Mouse (Mus musculus) MEL (cell line): ENCODE data around the gene Gcnt2. TPM values are rescaled to one million over a fixed set of nuclear protein-coding genes. Genes with fewer than 3 reads are reported as not detected.

Experiments used
- DNase-seq: peaks from one replicate; pipeline ENCODE4 v3.0.0; 2011; ENCODE audit warnings: low read depth, low spot score
- H3K27ac ChIP-seq: 2 replicates; pipeline ENCODE4 v1.5.1; 2012; ENCODE audit warnings: low read depth, mild to moderate bottlenecking, control low read depth, low read length, moderate library complexity; ENCODE audit not compliant: control insufficient read depth
- H3K27me3 ChIP-seq, 2 experiments: fragments of 150-350 bp in 1 of 2; sonication (generic) in 1 of 2; 2 replicates each; pipeline ENCODE4 v1.6.1; 2012; ENCODE audit warnings: low read length in 2 of 2, mild to moderate bottlenecking in 2 of 2, improper control_type of control experiment in 1 of 2, moderate library complexity in 1 of 2; ENCODE audit not compliant: insufficient read depth in 2 of 2, control insufficient read depth in 1 of 2
- H3K36me3 ChIP-seq, 2 experiments: 2 replicates each; pipeline ENCODE4 v1.6.1; 2012 to 2014; ENCODE audit warnings: low read length in 2 of 2, improper control_type of control experiment in 1 of 2, inconsistent platforms in 1 of 2, mild to moderate bottlenecking in 1 of 2; ENCODE audit not compliant: insufficient read depth in 2 of 2, control insufficient read depth in 1 of 2
- H3K4me1 ChIP-seq, 2 experiments: fragments of 150-350 bp in 1 of 2; sonication (generic) in 1 of 2; 2 replicates each; pipeline ENCODE4 v1.6.1; 2012; ENCODE audit warnings: low read length in 2 of 2, improper control_type of control experiment in 1 of 2, mild to moderate bottlenecking in 1 of 2; ENCODE audit not compliant: insufficient read depth in 2 of 2, control insufficient read depth in 1 of 2
- H3K4me3 ChIP-seq, 2 experiments: fragments of 150-350 bp in 1 of 2; sonication (generic) in 1 of 2; 2 replicates each; pipeline ENCODE4 v1.5.1; 2012; ENCODE audit warnings: low read depth in 2 of 2, low read length in 2 of 2, mild to moderate bottlenecking in 2 of 2, moderate library complexity in 2 of 2, control low read depth in 1 of 2, improper control_type of control experiment in 1 of 2; ENCODE audit not compliant: control insufficient read depth in 1 of 2, insufficient read depth in 1 of 2
- H3K79me2 ChIP-seq: 2 replicates; pipeline ENCODE4 v1.6.1; 2012; ENCODE audit warnings: mild to moderate bottlenecking, low read length, moderate library complexity; ENCODE audit not compliant: control insufficient read depth, poor library complexity, insufficient read depth
- H3K9ac ChIP-seq: 2 replicates; pipeline ENCODE4 v1.6.1; 2012; ENCODE audit warnings: low read depth, mild to moderate bottlenecking, control low read depth, low read length, moderate library complexity; ENCODE audit not compliant: control insufficient read depth, poor library complexity, severe bottlenecking
- H3K9me3 ChIP-seq: fragments of 150-350 bp; sonication (generic); replicated peaks from 2 replicates; pipeline ENCODE4 v1.6.1; 2012; ENCODE audit warnings: mild to moderate bottlenecking, low read length, improper control_type of control experiment, moderate library complexity; ENCODE audit not compliant: insufficient read depth
- CHD1 ChIP-seq: IDR thresholded peaks from 2 replicates; pipeline ENCODE4 v1.6.1; 2012; ENCODE audit warnings: low read depth, mild to moderate bottlenecking, inconsistent platforms, low read length, improper control_type of control experiment
- E2F4 ChIP-seq: IDR thresholded peaks from 2 replicates; pipeline ENCODE4 v1.6.1; 2011; ENCODE audit warnings: low read depth, low read length, improper control_type of control experiment, borderline replicate concordance
- ELF1 ChIP-seq: IDR thresholded peaks from 2 replicates; pipeline ENCODE4 v1.6.1; 2014; ENCODE audit warnings: low read depth, mild to moderate bottlenecking, inconsistent platforms, low read length, improper control_type of control experiment, moderate library complexity
- GATA1 ChIP-seq: IDR thresholded peaks from 2 replicates; pipeline ENCODE4 v1.6.1; 2011; ENCODE audit warnings: low read depth, low read length, improper control_type of control experiment
- JUND ChIP-seq: IDR thresholded peaks from 2 replicates; pipeline ENCODE4 v1.6.1; 2011; ENCODE audit warnings: low read depth, mild to moderate bottlenecking, improper control_type of control experiment, low read length
- KAT2A ChIP-seq: conservative IDR thresholded peaks from 2 replicates; pipeline ENCODE4 v1.6.1; 2012; ENCODE audit warnings: low read depth, low read length, improper control_type of control experiment, inconsistent platforms
- MAFK ChIP-seq: IDR thresholded peaks from 2 replicates; pipeline ENCODE4 v1.6.1; 2011; ENCODE audit warnings: low read depth, mild to moderate bottlenecking, low read length, improper control_type of control experiment, borderline replicate concordance
- MAZ ChIP-seq: IDR thresholded peaks from 2 replicates; pipeline ENCODE4 v1.6.1; 2012; ENCODE audit warnings: low read depth, mild to moderate bottlenecking, inconsistent platforms, low read length, improper control_type of control experiment
- MEF2A ChIP-seq: IDR thresholded peaks from 2 replicates; pipeline ENCODE4 v1.6.1; 2014; ENCODE audit warnings: low read depth, mild to moderate bottlenecking, inconsistent platforms, low read length, improper control_type of control experiment; ENCODE audit not compliant: poor library complexity, insufficient replicate concordance, severe bottlenecking; ENCODE audit errors: extremely low read depth
- MXI1 ChIP-seq: IDR thresholded peaks from 2 replicates; pipeline ENCODE4 v1.6.1; 2011; ENCODE audit warnings: mild to moderate bottlenecking, low read depth, low read length, improper control_type of control experiment
- MYB ChIP-seq: IDR thresholded peaks from 2 replicates; pipeline ENCODE4 v1.6.1; 2011; ENCODE audit warnings: mild to moderate bottlenecking, low read depth, low read length, improper control_type of control experiment
- NRF1 ChIP-seq: IDR thresholded peaks from 2 replicates; pipeline ENCODE4 v1.6.1; 2014; ENCODE audit warnings: low read depth, mild to moderate bottlenecking, inconsistent platforms, low read length, improper control_type of control experiment, moderate library complexity; ENCODE audit not compliant: poor library complexity, insufficient read depth, severe bottlenecking
- POLR2AphosphoS2 ChIP-seq: IDR thresholded peaks from 2 replicates; pipeline ENCODE4 v1.6.1; 2011; ENCODE audit warnings: low read length, improper control_type of control experiment
- POLR2AphosphoS5 ChIP-seq: IDR thresholded peaks from 2 replicates; pipeline ENCODE4 v1.6.1; 2012; ENCODE audit warnings: low read depth, borderline replicate concordance, mild to moderate bottlenecking, inconsistent platforms, low read length, moderate library complexity, mixed read lengths
- RAD21 ChIP-seq: IDR thresholded peaks from 2 replicates; pipeline ENCODE4 v1.6.1; 2011; ENCODE audit warnings: mild to moderate bottlenecking, low read depth, low read length, improper control_type of control experiment
- SMC3 ChIP-seq: IDR thresholded peaks from 2 replicates; pipeline ENCODE4 v1.6.1; 2011; ENCODE audit warnings: low read depth, low read length, improper control_type of control experiment
- ZC3H11A ChIP-seq: IDR thresholded peaks from 2 replicates; pipeline ENCODE4 v1.6.1; 2012; ENCODE audit warnings: low read depth, mild to moderate bottlenecking, inconsistent platforms, low read length, improper control_type of control experiment
- ZNF384 ChIP-seq: IDR thresholded peaks from 2 replicates; pipeline ENCODE4 v1.6.1; 2012; ENCODE audit warnings: low read depth, mild to moderate bottlenecking, inconsistent platforms, low read length, improper control_type of control experiment
- polyA plus RNA-seq, 2 experiments: library from polyadenylated mRNA; stranded (reverse) in 1 of 2; unstranded in 1 of 2; fragments of >175 nt in 1 of 2; fragments of >200 nt in 1 of 2; gene quantifications; 2 replicates each; pipeline versions ENCODE4 v1.2.1 to v1.2.4; 2012; ENCODE audit warnings: low replicate concordance in 2 of 2, low read depth in 1 of 2; ENCODE audit not compliant: insufficient read length in 2 of 2, insufficient read depth in 1 of 2, missing spikeins in 1 of 2
- total RNA-seq: library from RNA; depleted of rRNA; stranded (reverse); fragments of 300-350 nt; gene quantifications from 2 replicates; pipeline ENCODE4 v1.2.3, GENCODE M21; 2012

Gcnt2 gene
- total and polyA plus RNA-seq, 3 experiments = 0.03 to 0.04 TPM; not detected in 1

GRCm38 (mm10) chr13:40943066-40943465 is 83.5 kb downstream of the Gcnt2 start:
- Histone ChIP-seq H3K36me3 (peaks cover 0 to 7% of the 10 kb centered on the region in 2 experiments; a peak in 2 of 4 replicates), H3K27me3 (no peaks in the 10 kb centered on the region; a peak in 2 of 4 replicates)
- TF ChIP-seq GATA1 (no peak), ZNF384 (no peak), POLR2AphosphoS2 (no peak), POLR2AphosphoS5 (no peak), RAD21 (no peak), KAT2A (no peak), CHD1 (no peak), MEF2A (no peak), ELF1 (no peak), E2F4 (no peak), ZC3H11A (no peak), MAZ (no peak), NRF1 (no peak), JUND (no peak), MXI1 (no peak)
- TF ChIP-seq, all 39 proteins: peak for 0
- H3K4me1 ChIP-seq = peaks cover 0 to 13% of the 10 kb centered on the region in 2 experiments; a peak in 2 of 4 replicates
- no peak overlapping the region for H3K4me3 ChIP-seq
- no peak overlapping the region for H3K9ac ChIP-seq
- H3K27ac ChIP-seq = no peak overlapping the region
- DNase-seq = no peak
- no peaks in the 10 kb centered on the region for H3K79me2 ChIP-seq
- H3K9me3 ChIP-seq = no peaks in the 10 kb centered on the region

GRCm38 (mm10) chr13:40943936-40944335 is 84.4 kb downstream of the Gcnt2 start:
- no peak for DNase-seq
- Histone ChIP-seq H3K79me2 (no peaks in the 10 kb centered on the region), H3K36me3 (peaks cover 0 to 11% of the 10 kb centered on the region in 2 experiments; a peak in 2 of 4 replicates), H3K9ac (no peak overlapping the region), H3K4me1 (peaks cover 0 to 15% of the 10 kb centered on the region in 2 experiments; a peak in 2 of 4 replicates), H3K9me3 (no peaks in the 10 kb centered on the region), H3K27me3 (no peaks in the 10 kb centered on the region; a peak in 2 of 4 replicates), H3K4me3 (no peak overlapping the region), H3K27ac (no peak overlapping the region)
- TF ChIP-seq POLR2AphosphoS2 (no peak), MYB (no peak), SMC3 (no peak), MAFK (no peak)
